Mouse (Mus musculus) liver (tissue): ENCODE data around the gene Gm21818.
"Not testable (repeated sequence)": the region's sequence is repeated elsewhere in the genome, so short reads cannot be mapped to it uniquely, and the experiment has no call there.

Experiments
- DNase-seq: peaks from one replicate; pipeline ENCODE4 v3.0.0-alpha.2; 2020; ENCODE audit warnings: mixed read lengths

Gene Gm21818

DNA sequence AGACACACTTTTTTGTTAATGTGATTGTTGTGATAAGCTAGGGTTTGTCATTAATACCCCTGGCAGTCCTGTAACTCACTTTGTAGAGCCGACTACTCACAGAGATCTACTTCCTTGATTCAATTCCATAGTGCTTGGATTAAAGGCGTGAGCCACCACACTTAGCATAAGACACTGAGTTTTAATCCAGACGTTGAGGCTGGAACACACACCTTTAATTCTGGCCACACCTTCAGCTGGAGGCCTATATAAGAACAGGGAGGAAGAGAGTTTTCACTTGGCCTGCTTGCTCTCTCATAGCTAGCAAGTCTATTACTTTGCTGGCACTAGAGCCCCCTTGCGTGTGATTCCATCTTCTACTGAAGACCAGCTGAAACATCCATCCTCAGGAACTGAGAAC is at the start of gene Gm21818:
TSS of gene Gm21818 (plus strand) at position 301 of the 400 bp plus-strand sequence.
- DNase-seq = not testable (repeated sequence)

DNA sequence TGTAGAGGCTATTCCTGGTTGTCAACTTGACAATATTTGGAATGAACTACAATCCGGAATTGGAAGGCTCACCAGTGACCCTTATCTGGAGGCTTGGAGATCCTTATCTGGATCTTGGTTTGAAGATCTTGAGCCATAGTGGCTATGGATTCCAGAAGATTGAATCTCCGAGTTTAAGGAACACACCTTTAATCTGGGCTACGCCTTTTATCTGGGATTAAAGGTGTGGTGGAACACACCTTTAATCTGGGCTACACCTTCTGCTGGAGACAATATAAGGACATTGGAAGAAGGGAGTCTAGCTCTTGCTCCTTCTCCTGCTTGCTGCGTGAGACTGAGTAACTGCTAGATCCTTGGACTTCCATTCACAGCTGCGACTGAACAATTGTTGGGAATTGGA is 32.3 kb upstream of the Gm21818 start, which contains the start of gene Gm20767:
TSS of gene Gm20767 (plus strand) at position 301 of the 400 bp plus-strand sequence.
- not testable (repeated sequence) for DNase-seq

DNA sequence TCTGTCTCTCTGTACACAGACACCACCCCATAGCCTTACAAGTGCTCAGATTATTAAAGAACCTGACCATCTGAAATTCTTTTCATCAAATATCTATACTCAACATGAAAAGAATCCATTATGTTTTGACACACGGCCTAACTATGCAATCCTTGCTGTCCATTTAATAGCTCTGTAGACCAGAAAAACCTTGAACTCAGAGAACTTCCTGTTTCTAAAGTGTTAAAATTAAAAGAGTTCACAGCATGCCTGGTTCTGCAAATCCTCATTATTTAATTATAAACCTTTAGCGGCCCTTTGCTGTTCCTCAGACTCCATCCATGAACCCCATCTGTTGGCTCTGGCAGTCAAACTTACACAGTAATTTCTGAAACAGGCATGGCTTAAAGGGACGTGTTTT is 29.9 kb upstream of the Gm21818 start:
- DNase-seq = not testable (repeated sequence)

DNA sequence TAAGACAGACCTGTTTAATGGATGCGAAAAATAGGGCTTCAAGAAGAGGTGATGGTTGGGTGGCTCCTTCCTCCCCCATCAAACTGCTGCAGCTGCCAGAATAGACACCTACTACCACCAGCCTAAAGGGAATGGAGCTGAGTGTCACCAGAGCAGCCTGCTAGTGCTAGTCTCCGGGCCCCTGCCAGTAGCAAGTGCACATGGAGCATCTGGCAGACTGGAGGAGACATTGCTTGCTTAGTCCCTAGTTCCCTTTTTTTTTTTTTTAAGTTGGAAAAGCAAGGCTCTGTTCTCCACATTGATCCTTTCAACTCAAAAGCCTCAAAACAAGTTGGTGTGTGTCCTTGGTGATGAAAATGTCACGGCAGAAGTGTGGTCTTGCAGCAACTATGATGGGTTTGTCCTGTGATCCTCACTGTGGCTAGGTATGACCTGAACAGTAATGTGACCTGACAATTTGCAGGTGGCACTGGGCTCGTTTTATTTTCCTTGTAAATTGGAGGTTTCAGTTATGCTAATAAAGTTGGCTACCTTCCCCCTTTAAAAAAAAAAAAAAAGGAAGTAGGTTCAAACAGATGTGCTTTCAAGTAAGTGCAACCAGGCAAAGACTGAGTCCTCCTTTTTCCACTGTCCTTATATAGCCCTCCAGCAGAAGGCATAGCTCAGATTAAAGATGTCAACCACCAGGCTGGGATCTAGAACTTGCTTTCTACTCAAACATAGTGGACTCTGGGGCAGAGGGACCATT is 22.4 kb upstream of the Gm21818 start:
- not testable (repeated sequence) for DNase-seq

DNA sequence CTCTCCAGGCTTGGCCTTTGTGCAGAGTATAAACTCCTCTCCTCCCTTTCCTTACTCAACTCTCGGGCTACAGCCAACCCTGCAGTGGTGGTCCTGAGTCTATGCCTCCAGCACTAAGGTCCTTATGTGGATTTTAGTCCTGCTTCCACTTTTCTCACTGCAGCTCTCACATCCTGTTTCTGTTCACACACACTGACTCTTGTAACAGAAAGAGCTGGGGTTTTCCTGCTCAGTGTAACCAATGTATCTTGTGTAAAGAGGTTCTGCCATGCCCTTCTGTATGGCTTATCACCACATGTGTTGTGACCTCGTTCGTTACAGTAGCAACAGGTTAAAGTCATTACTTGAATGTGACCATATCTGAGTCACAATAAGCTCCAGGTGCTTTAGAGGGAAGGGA is 21.6 kb upstream of the Gm21818 start:
- DNase-seq = not testable (repeated sequence)

DNA sequence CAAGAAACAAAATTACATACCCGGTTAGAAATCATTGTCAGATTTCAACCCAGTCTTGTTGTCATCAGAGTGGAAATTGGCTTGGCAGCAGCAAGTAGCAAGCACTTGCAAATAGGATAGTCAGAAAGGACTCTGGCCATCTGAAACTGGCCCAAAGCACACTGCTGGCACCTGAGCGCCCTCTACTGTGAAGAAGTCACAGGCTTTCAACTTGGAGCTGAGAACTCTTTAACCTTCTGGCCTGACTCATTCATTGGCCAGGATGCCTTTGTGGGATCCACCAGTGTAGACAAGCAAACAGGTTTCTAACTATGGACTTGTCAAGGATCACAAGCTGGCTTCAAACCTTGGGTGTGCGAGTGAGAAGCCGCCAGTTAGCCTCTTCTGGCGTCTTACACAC is 3.9 kb upstream of the Gm21818 start:
- DNase-seq = not testable (repeated sequence)

DNA sequence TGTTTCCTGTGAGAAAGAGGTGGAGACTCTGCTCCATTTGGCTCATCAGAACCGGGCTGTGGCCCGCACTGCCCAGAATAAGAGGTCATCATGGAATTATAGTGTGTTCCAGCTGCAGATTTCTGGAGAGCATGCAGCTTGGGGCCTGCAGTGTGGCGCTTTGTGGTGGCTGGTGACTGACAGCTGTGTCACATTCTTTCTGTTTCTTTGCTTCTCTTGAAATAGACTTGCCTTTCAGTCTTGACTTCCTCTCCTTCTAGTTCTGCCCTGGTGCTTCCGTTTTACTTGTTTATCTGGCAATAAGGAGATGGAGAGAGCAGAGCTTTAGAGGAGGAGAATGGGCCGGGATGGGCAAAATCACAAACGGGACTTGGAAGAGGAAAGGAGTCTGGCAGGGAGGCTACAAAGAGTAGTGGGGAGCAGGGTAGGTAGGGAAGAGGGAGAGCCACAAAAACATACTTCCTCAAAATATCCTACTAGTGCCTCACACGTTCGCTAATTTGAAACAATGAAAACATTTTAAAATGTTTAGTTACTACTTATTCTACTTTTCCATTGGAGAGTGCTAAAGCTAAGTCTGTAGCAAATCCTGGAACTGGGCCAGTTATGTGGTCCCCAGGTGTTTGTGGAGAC is 24.1 kb downstream of the Gm21818 start:
- not testable (repeated sequence) for DNase-seq

DNA sequence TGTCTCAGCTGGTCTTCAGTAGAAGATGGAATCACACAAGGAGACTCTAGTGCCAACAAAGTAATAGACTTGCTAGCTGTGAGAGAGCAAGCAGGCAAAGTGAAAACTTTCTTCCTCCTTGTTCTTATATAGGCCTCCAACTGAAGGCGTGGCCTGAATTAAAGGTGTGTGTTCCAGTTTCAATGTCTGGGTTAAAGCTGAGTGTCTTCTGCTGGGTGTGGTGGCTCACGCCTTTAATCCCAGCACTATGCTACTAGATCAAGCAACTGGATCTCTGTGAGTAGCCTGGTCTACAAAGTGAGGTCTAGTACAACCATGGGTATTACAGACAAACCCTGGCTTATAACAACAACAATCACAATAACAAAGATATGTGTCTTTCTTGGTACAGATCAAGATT is 43.6 kb downstream of the Gm21818 start, which contains the start of gene Gm21762:
TSS of gene Gm21762 (minus strand) at position 101 of the 400 bp plus-strand sequence.
- not testable (repeated sequence) for DNase-seq

DNA sequence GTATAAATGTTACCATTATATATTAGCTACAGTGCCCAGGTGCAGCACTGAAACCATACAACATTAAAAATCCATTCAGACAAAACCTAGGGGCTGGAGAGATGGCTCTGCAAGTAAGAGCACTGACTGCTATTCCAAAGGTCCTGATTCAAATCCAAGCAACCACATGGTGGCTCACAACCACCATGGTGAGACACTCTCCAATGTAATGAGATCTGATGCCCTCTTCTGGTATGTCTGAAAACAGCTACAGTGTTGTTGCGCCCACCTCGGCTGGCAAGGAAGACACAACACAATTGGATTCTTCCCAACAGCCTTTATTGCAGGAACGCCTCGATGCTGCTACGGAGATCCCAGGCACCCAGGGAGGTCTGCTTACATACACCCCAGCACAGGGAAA is 48.7 kb downstream of the Gm21818 start:
- not testable (repeated sequence) for DNase-seq

DNA sequence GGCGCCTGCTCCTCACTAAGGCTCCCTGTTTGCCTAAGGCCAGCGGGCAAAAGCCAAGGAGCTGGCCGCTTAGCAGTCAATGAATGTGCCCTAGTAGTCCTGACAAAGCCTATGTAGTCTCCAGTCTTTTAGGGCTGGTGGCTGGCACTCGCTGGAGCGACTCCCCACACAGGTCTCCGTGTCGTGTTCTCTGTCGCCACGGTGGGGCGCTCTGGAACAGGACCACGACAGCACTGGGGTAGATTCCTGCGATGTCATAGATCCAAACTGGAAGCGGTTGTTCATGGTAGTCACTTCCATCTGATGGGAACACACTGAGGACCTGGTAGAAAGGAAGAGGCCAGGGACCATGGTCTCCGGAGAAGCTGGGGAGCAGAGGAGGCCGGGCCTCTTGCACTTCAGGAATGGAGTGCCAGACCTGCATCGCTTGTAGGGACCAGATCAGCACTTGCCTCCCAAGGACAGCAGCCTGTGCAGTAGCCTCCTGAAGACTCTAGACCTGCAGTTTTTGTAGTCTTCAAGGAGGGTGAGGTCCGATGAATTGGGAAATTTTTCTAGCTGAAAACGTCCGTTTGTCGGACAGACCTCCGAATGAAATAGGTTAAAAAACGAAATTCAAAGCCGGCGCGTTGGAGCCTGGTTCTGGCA is 50.9 kb downstream of the Gm21818 start:
- not testable (repeated sequence) for DNase-seq
